Mouse (Mus musculus) liver, postnatal 0 days (tissue): ENCODE data around the gene Gm20696. TPM values are rescaled to one million over a fixed set of nuclear protein-coding genes. Genes with fewer than 3 reads are reported as not detected.

Experiments
- ATAC-seq: fragments of 200-750 bp; cut with Nextera tagmentation; 2 replicates; pipeline ENCODE4 v1.8.0; 2017; ENCODE audit warnings: mild to moderate bottlenecking, moderate library complexity
- DNase-seq: peaks from one replicate; pipeline ENCODE4 v3.0.0-alpha.2; 2016
- H3K27ac ChIP-seq: fragments of 300-500 bp; sonication (generic); 2 replicates; pipeline ENCODE4 v1.5.1; 2014; ENCODE audit warnings: antibody characterized with exemption, moderate library complexity, mild to moderate bottlenecking, low read depth
- H3K27me3 ChIP-seq: fragments of 300-500 bp; sonication (generic); 2 replicates; pipeline ENCODE4 v1.6.1; 2014; ENCODE audit warnings: low read length, control low read depth, mixed read lengths; ENCODE audit not compliant: insufficient read depth
- H3K36me3 ChIP-seq: fragments of 300-500 bp; sonication (generic); replicated peaks from 2 replicates; pipeline ENCODE4 v1.6.1; 2014; ENCODE audit warnings: mild to moderate bottlenecking, control low read depth, low read length, moderate library complexity, mixed read lengths; ENCODE audit not compliant: insufficient read depth
- H3K4me1 ChIP-seq: fragments of 300-500 bp; sonication (generic); 2 replicates; pipeline ENCODE4 v1.6.1; 2014; ENCODE audit warnings: antibody characterized with exemption, mild to moderate bottlenecking, control low read depth; ENCODE audit not compliant: insufficient read depth
- H3K4me2 ChIP-seq: fragments of 300-500 bp; sonication (generic); 2 replicates; pipeline ENCODE4 v1.6.1; 2014; ENCODE audit warnings: low read depth, mild to moderate bottlenecking, low read length, moderate library complexity, mixed read lengths
- H3K4me3 ChIP-seq: fragments of 300-500 bp; sonication (generic); 2 replicates; pipeline ENCODE4 v1.5.1; 2014; ENCODE audit warnings: low read depth, low read length
- H3K9ac ChIP-seq: fragments of 300-500 bp; sonication (generic); replicated peaks from 2 replicates; pipeline ENCODE4 v1.6.1; 2014; ENCODE audit warnings: mild to moderate bottlenecking, moderate library complexity
- H3K9me3 ChIP-seq: fragments of 300-500 bp; sonication (generic); 2 replicates; pipeline ENCODE4 v1.6.1; 2016; ENCODE audit warnings: mild to moderate bottlenecking, control low read depth, low read length, mixed read lengths
- CTCF ChIP-seq: sonication (generic); IDR thresholded peaks from 2 replicates; pipeline ENCODE4 v1.5.1; 2016; ENCODE audit warnings: antibody characterized with exemption, low read depth
- EP300 ChIP-seq: IDR thresholded peaks from 2 replicates; pipeline ENCODE4 v1.6.1; 2016; ENCODE audit warnings: antibody characterized with exemption, low read depth, mild to moderate bottlenecking
- WGBS: fragments of 180-500 bp; shearing (Covaris S2); extraction: QIAGEN DNeasy Blood & Tissue Kit; methylation state at CpG from one replicate; pipeline ENCODE4 v1.1.7; 2014; ENCODE audit not compliant: insufficient replicate concordance; 5-methylcytosine and 5-hydroxymethylcytosine counted together
- polyA plus RNA-seq: library from polyadenylated mRNA; unstranded; fragments of >200 nt; fragmentation: Nextera tagmentation; extraction: Ambion mirVana; gene quantifications from 2 replicates; pipeline ENCODE4 v1.2.1, GENCODE M21; 2015

Gene Gm20696
- polyA plus RNA-seq, 1 experiment from 2014 or later, result 1.2 TPM

DNA sequence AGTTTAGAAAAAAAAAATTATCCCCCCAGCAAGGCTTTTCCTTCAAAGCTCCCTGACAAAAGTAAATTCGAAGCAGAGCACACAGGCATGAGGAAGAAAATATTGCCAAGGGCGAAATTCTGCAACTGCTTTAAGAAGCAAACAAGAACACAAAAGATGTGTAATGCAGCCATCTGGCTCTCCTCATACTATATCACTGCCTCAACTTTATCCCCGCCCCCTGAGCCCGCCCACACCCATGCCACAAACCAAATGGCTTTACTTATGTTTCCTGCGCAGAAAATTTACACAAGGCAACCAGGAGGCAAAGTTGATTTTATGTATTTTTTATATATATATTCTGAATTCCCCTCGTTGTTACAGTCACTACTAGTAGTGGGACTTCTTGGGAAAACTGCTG lies 396.7 kb downstream of the Gm20696 start:
- no peak for ATAC-seq
- Histone ChIP-seq H3K9ac (no peak overlapping the region), H3K27ac (no peak overlapping the region), H3K36me3 (no peaks in the 10 kb centered on the region; the same call in 1 of the 2 replicates), H3K9me3 (no peaks in the 10 kb centered on the region), H3K4me1 (peaks cover 33% of the 10 kb centered on the region), H3K4me3 (no peak overlapping the region), H3K27me3 (no peaks in the 10 kb centered on the region), H3K4me2 (no peak overlapping the region)
- 55% methylated on average over 6 of the region's 6 CpGs for WGBS
- no peak for DNase-seq
- no peak for TF ChIP-seq EP300
- TF ChIP-seq CTCF, result no peak

- Histone ChIP-seq H3K4me1 (peaks cover 34% of the 10 kb centered on the region), H3K9me3 (no peaks in the 10 kb centered on the region), H3K4me3 (no peak overlapping the region), H3K4me2 (no peak overlapping the region), H3K27ac (no peak overlapping the region), H3K9ac (no peak overlapping the region), H3K27me3 (no peaks in the 10 kb centered on the region), H3K36me3 (no peaks in the 10 kb centered on the region)
- 79% methylated on average over 20 of the region's 20 CpGs for WGBS
- DNase-seq (no peak), ATAC-seq (no peak)
- TF ChIP-seq CTCF, result no peak
- no peak for TF ChIP-seq EP300
These were observed 398.2 kb downstream of the Gm20696 start for GRCm38 (mm10) chr6:99268171-99269061.

DNA sequence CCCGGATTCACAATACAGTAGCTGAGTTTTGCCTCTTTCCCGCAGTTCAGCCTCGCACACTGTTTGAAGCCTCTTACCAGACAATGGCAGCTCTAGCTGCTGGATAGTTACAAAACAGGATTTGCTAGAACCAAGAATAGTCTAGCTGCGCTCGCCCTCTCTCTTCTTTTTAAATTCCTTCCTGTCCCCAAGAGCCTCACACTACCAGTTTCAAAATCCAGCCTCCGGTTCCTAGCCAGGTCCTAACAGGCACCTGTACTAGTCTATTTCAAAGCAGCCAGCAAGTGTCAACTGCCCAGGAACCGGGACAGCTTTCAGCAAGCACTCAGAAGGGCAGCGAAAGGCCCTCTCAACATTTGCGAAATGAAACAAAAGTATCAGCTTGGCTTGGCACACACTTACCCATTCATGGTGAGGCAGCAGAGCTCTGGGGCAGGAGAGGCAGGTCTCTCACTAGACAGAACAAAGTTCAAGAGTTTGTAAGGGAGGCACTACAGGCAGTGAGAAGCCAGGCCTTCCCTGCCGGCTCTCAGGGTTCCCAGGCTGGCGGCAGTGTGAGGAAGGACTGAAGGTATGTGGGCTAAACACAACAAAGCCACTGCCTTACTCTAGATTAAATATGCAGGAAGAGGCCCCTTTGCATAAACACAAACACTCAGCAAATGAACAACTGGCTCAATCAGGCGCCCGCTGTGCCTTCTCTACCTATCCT lies 400.5 kb downstream of the Gm20696 start:
- Histone ChIP-seq H3K27ac (peak overlapping the region; percentile 82), H3K9me3 (no peaks in the 10 kb centered on the region), H3K4me1 (peaks cover 22% of the 10 kb centered on the region), H3K36me3 (no peaks in the 10 kb centered on the region), H3K9ac (peak overlapping the region; percentile 58), H3K27me3 (no peaks in the 10 kb centered on the region), H3K4me3 (peak overlapping the region; percentile 43), H3K4me2 (peak overlapping the region; percentile 60)
- DNase-seq, result peak; percentile 32
- no peak for TF ChIP-seq EP300
- TF ChIP-seq CTCF, result no peak
- ATAC-seq, result peak; percentile 55; the same call in 1 of the 2 replicates
- WGBS, result 13% methylated on average over 13 of the region's 13 CpGs

DNA sequence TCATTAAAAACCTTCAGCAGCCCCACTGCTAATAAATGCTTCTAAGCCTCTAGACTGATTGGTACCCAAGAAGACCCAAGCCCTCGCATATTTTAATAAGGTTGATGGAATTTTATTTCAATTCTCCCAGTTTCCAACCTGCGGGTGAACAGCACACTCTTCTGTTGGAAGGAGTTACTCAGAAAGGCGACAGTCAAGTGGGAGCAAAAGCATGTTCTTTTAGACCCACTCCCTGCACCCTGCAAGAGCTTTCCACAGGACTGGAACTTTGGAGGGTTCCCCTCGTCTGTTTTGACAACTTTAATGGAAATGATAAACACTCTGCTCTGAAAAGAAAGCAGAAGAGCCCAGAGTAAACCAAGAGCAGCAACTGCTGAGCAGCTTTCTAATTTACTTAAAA lies 401.4 kb downstream of the Gm20696 start:
- TF ChIP-seq EP300, result no peak
- DNase-seq (no peak), ATAC-seq (no peak)
- no peaks in the 10 kb centered on the region for H3K27me3 ChIP-seq
- H3K4me3 ChIP-seq, result peak overlapping the region; percentile 43; the same call in 1 of the 2 replicates
- peak overlapping the region; percentile 58 for H3K9ac ChIP-seq
- H3K4me1 ChIP-seq, result peaks cover 22% of the 10 kb centered on the region
- H3K9me3 ChIP-seq, result no peaks in the 10 kb centered on the region
- peak overlapping the region; percentile 82; the same call in 1 of the 2 replicates for H3K27ac ChIP-seq
- 42% methylated on average over 4 of the region's 4 CpGs for WGBS
- no peaks in the 10 kb centered on the region for H3K36me3 ChIP-seq
- peak overlapping the region; percentile 60 for H3K4me2 ChIP-seq

DNA sequence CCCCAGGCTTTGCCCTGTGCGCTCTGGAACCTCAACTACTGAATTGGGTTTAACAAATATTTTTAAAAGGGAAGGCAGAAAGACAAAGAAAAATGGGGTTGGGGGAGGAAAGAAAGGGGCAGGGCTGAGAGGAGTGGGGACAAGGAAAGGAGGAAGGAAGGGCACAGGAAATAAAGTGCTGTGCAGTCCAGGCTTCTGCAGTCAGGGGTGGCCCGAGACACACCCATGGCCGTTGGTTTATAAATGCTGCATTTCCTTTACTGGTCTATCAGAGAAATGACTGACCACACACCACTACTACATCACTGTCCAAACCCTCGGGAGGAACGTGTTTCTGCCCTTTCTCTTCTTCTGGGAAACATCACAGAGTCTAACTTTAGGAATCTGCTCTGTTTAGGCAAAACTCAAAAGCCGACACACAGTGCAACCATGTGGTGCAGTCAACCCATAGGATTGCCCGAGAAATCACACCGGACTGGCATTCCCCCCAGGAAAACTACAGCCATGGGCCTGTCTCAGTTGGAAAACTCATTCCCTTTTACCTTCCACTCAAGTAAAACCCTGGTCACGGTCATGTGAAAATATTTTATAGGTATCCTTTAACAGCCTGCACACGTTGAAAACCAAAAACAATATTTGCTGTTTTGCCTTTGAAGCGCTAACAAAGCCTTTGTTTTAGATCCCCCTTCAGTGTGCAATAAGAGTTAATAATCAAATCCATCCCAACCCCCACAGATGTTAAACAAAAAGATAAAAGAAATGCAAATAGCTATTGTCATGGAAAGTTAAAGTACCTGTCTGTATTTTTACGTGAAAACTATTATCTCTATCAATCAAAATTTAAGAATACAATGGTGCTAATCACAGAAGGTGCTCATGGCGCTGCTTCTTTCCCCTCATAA lies 402.2 kb downstream of the Gm20696 start:
- Histone ChIP-seq H3K4me1 (peaks cover 22% of the 10 kb centered on the region), H3K9ac (no peak overlapping the region), H3K4me2 (peak overlapping the region; percentile 60), H3K36me3 (peaks cover 3% of the 10 kb centered on the region; the same call in 1 of the 2 replicates), H3K4me3 (peak overlapping the region; percentile 43; the same call in 1 of the 2 replicates), H3K9me3 (no peaks in the 10 kb centered on the region), H3K27me3 (no peaks in the 10 kb centered on the region), H3K27ac (peak overlapping the region; percentile 23; the same call in 1 of the 2 replicates)
- 28% methylated on average over 13 of the region's 13 CpGs for WGBS
- TF ChIP-seq CTCF, result no peak
- no peak for TF ChIP-seq EP300
- DNase-seq (no peak), ATAC-seq (no peak)
